Mouse (Mus musculus) ES-Bruce4 (cell line): ENCODE measurements around the gene Ppard. TPM values are rescaled to one million over a fixed set of nuclear protein-coding genes. Genes with fewer than 3 reads are reported as not detected.

ENCODE experiments used
- H3K27ac ChIP-seq: 2 replicates; pipeline ENCODE4 v1.5.1; 2012; ENCODE audit warnings: low read length, inconsistent platforms; ENCODE audit not compliant: insufficient read depth
- H3K27me3 ChIP-seq: 2 replicates; pipeline ENCODE4 v1.6.1; 2012; ENCODE audit warnings: mild to moderate bottlenecking, low read length, inconsistent platforms; ENCODE audit not compliant: control insufficient read depth, poor library complexity, insufficient read depth, severe bottlenecking
- H3K36me3 ChIP-seq: 2 replicates; pipeline ENCODE4 v1.6.1; 2012; ENCODE audit warnings: inconsistent platforms, mild to moderate bottlenecking, low read length, moderate library complexity; ENCODE audit not compliant: control insufficient read depth, poor library complexity, insufficient read depth, severe bottlenecking
- H3K4me1 ChIP-seq: one replicate; pipeline ENCODE4 v1.8.1; 2011; ENCODE audit warnings: low read length; ENCODE audit not compliant: control insufficient read depth, insufficient read depth
- H3K4me3 ChIP-seq: 2 replicates; pipeline ENCODE4 v1.5.1; 2011; ENCODE audit warnings: low read depth, mild to moderate bottlenecking, low read length
- H3K9ac ChIP-seq: 2 replicates; pipeline ENCODE4 v1.6.1; 2012; ENCODE audit warnings: low read depth, mild to moderate bottlenecking, inconsistent platforms; ENCODE audit not compliant: poor library complexity, severe bottlenecking
- H3K9me3 ChIP-seq: replicated peaks from 2 replicates; pipeline ENCODE4 v1.6.1; 2012; ENCODE audit warnings: mild to moderate bottlenecking, low read length, inconsistent platforms; ENCODE audit not compliant: control insufficient read depth, poor library complexity, insufficient read depth, severe bottlenecking
- CTCF ChIP-seq: IDR thresholded peaks from one replicate; pipeline ENCODE4 v1.8.1; 2011; ENCODE audit warnings: low read depth, low read length
- EP300 ChIP-seq: IDR thresholded peaks from 2 replicates; pipeline ENCODE4 v1.6.1; 2011; ENCODE audit warnings: low read depth, low read length; ENCODE audit not compliant: insufficient read depth
- POLR2A ChIP-seq: IDR thresholded peaks from one replicate; pipeline ENCODE4 v1.8.1; 2011; ENCODE audit warnings: low read length; ENCODE audit not compliant: insufficient read depth
- polyA plus RNA-seq: library from polyadenylated mRNA; stranded (reverse); fragments of >200 nt; gene quantifications from 2 replicates; pipeline ENCODE4 v1.2.4, GENCODE M21; 2011; ENCODE audit warnings: low read depth; ENCODE audit not compliant: missing spikeins, insufficient read depth, insufficient read length

Gene Ppard
- polyA plus RNA-seq, 1 experiment, result 24.0 TPM

- TF ChIP-seq EP300 (no peak), POLR2A (no peak), CTCF (no peak)
- H3K9ac ChIP-seq, result no peak overlapping the region
- 0 out of 2 replicates have a peak, but pooled peaks cover 3% of the 10 kb centered on the region for H3K36me3 ChIP-seq
- no peak overlapping the region for H3K4me3 ChIP-seq
- H3K27ac ChIP-seq, result no peak overlapping the region
- H3K4me1 ChIP-seq, result peaks cover 8% of the 10 kb centered on the region
- H3K9me3 ChIP-seq, result no peaks in the 10 kb centered on the region
- no peaks in the 10 kb centered on the region for H3K27me3 ChIP-seq
These were observed 12.2 kb downstream of the Ppard start for GRCm38 (mm10) chr17:28244714-28245113.

GRCm38 (mm10) chr17:28246640-28247039 lies 14.1 kb downstream of the Ppard start:
- Histone ChIP-seq H3K4me3 (no peak overlapping the region), H3K27ac (no peak overlapping the region), H3K27me3 (no peaks in the 10 kb centered on the region), H3K9me3 (no peaks in the 10 kb centered on the region), H3K4me1 (peaks cover 8% of the 10 kb centered on the region), H3K9ac (no peak overlapping the region), H3K36me3 (no peaks in the 10 kb centered on the region)
- TF ChIP-seq EP300, result no peak
- no peak for TF ChIP-seq CTCF
- no peak for TF ChIP-seq POLR2A

GRCm38 (mm10) chr17:28247613-28248012 lies 15.1 kb downstream of the Ppard start:
- TF ChIP-seq CTCF (no peak), POLR2A (no peak), EP300 (no peak)
- H3K9ac ChIP-seq, result no peak overlapping the region
- H3K27me3 ChIP-seq, result no peaks in the 10 kb centered on the region
- H3K27ac ChIP-seq, result no peak overlapping the region
- no peaks in the 10 kb centered on the region for H3K36me3 ChIP-seq
- H3K9me3 ChIP-seq, result no peaks in the 10 kb centered on the region
- H3K4me3 ChIP-seq, result no peak overlapping the region
- H3K4me1 ChIP-seq, result peaks cover 8% of the 10 kb centered on the region

GRCm38 (mm10) chr17:28249062-28249461 lies 16.6 kb downstream of the Ppard start:
- H3K27ac ChIP-seq, result no peak overlapping the region
- TF ChIP-seq POLR2A (no peak), CTCF (no peak), EP300 (no peak)
- no peaks in the 10 kb centered on the region for H3K27me3 ChIP-seq
- no peaks in the 10 kb centered on the region for H3K36me3 ChIP-seq
- H3K4me3 ChIP-seq, result no peak overlapping the region
- H3K4me1 ChIP-seq, result peaks cover 8% of the 10 kb centered on the region
- H3K9ac ChIP-seq, result no peak overlapping the region
- H3K9me3 ChIP-seq, result no peaks in the 10 kb centered on the region

GRCm38 (mm10) chr17:28251579-28252280 lies 19.2 kb downstream of the Ppard start:
- Histone ChIP-seq H3K36me3 (no peaks in the 10 kb centered on the region), H3K27ac (no peak overlapping the region), H3K4me1 (peaks cover 3% of the 10 kb centered on the region), H3K4me3 (no peak overlapping the region), H3K27me3 (no peaks in the 10 kb centered on the region), H3K9me3 (no peaks in the 10 kb centered on the region), H3K9ac (no peak overlapping the region)
- TF ChIP-seq POLR2A (no peak), EP300 (no peak), CTCF (no peak)

GRCm38 (mm10) chr17:28252281-28252648 lies 19.8 kb downstream of the Ppard start:
- Histone ChIP-seq H3K4me1 (peaks cover 4% of the 10 kb centered on the region), H3K9ac (no peak overlapping the region), H3K27me3 (no peaks in the 10 kb centered on the region), H3K9me3 (no peaks in the 10 kb centered on the region), H3K4me3 (no peak overlapping the region), H3K27ac (no peak overlapping the region), H3K36me3 (no peaks in the 10 kb centered on the region)
- no peak for TF ChIP-seq EP300
- TF ChIP-seq POLR2A, result no peak
- TF ChIP-seq CTCF, result no peak
